Mouse (Mus musculus) CH12.LX (cell line): ENCODE data around the gene Serf2. TPM values are rescaled to one million over a fixed set of nuclear protein-coding genes. Genes with fewer than 3 reads are reported as not detected.

ENCODE experiments used
- DNase-seq: peaks from one replicate; pipeline ENCODE4 v3.0.0-alpha.2; 2013; ENCODE audit errors: extremely low read depth
- H3K27ac ChIP-seq: 2 replicates; pipeline ENCODE4 v1.5.1; 2012; ENCODE audit warnings: low read depth, mild to moderate bottlenecking, control low read depth, moderate library complexity; ENCODE audit not compliant: insufficient read depth
- H3K27me3 ChIP-seq: replicated peaks from 2 replicates; pipeline ENCODE3; 2012; ENCODE audit warnings: inconsistent platforms
- H3K36me3 ChIP-seq, 2 experiments: replicated peaks in 1 of 2; 2 replicates each; pipeline versions ENCODE3 to v1.6.1; 2012; ENCODE audit warnings: inconsistent platforms in 1 of 2, low read length in 1 of 2, mild to moderate bottlenecking in 1 of 2, mixed read lengths in 1 of 2, moderate library complexity in 1 of 2; ENCODE audit not compliant: control insufficient read depth in 1 of 2, insufficient read depth in 1 of 2
- H3K4me1 ChIP-seq, 2 experiments: 2 replicates each; pipeline ENCODE4 v1.6.1; 2012; ENCODE audit warnings: inconsistent platforms in 1 of 2, moderate library complexity in 1 of 2; ENCODE audit not compliant: insufficient read depth in 2 of 2, control insufficient read depth in 1 of 2
- H3K4me2 ChIP-seq: 2 replicates; pipeline ENCODE4 v1.6.1; 2012; ENCODE audit warnings: low read depth, mild to moderate bottlenecking, control low read depth; ENCODE audit not compliant: poor library complexity, insufficient read depth, severe bottlenecking
- H3K4me3 ChIP-seq, 3 experiments: fragments of 150-350 bp in 1 of 3; sonication (generic) in 1 of 3; replicated peaks in 1 of 3; 2 replicates each; pipeline versions ENCODE3 to v1.5.1; 2011 to 2012; ENCODE audit warnings: low read depth in 2 of 3, low read length in 2 of 3, mild to moderate bottlenecking in 2 of 3, moderate library complexity in 2 of 3, control low read depth in 1 of 3, improper control_type of control experiment in 1 of 3, inconsistent platforms in 1 of 3, mixed read lengths in 1 of 3; ENCODE audit not compliant: poor library complexity in 1 of 3
- H3K79me2 ChIP-seq: replicated peaks from 2 replicates; pipeline ENCODE4 v1.6.1; 2012; ENCODE audit warnings: mild to moderate bottlenecking, moderate library complexity; ENCODE audit not compliant: control insufficient read depth, poor library complexity, insufficient read depth, severe bottlenecking; ENCODE audit errors: extremely low read depth
- H3K9ac ChIP-seq: 2 replicates; pipeline ENCODE4 v1.6.1; 2012; ENCODE audit warnings: low read depth, mild to moderate bottlenecking, control low read depth, moderate library complexity; ENCODE audit not compliant: insufficient read depth
- H3K9me3 ChIP-seq: replicated peaks from 2 replicates; pipeline ENCODE3; 2012; ENCODE audit warnings: low read length, inconsistent platforms, mixed read lengths
- BHLHE40 ChIP-seq: IDR thresholded peaks from 2 replicates; pipeline ENCODE4 v1.6.1; 2011; ENCODE audit warnings: mild to moderate bottlenecking, low read depth, low read length, improper control_type of control experiment
- CHD1 ChIP-seq: IDR thresholded peaks from 2 replicates; pipeline ENCODE4 v1.6.1; 2012; ENCODE audit warnings: low read depth, low read length, improper control_type of control experiment, inconsistent platforms
- CHD2 ChIP-seq: IDR thresholded peaks from 2 replicates; pipeline ENCODE4 v1.6.1; 2011; ENCODE audit warnings: low read length, improper control_type of control experiment
- CTCF ChIP-seq, 2 experiments: IDR thresholded peaks in 1 of 2; conservative IDR thresholded peaks in 1 of 2; 2 replicates each; pipeline ENCODE4 v1.5.1; 2011 to 2012; ENCODE audit warnings: low read depth in 2 of 2, low read length in 2 of 2, improper control_type of control experiment in 1 of 2, inconsistent platforms in 1 of 2, mild to moderate bottlenecking in 1 of 2, moderate library complexity in 1 of 2
- E2F4 ChIP-seq: IDR thresholded peaks from 2 replicates; pipeline ENCODE4 v1.6.1; 2011; ENCODE audit warnings: low read depth, low read length, improper control_type of control experiment; ENCODE audit not compliant: insufficient replicate concordance
- ELF1 ChIP-seq: IDR thresholded peaks from 2 replicates; pipeline ENCODE4 v1.6.1; 2014; ENCODE audit warnings: low read depth, mild to moderate bottlenecking, inconsistent platforms, low read length, improper control_type of control experiment
- EP300 ChIP-seq: IDR thresholded peaks from 2 replicates; pipeline ENCODE4 v1.6.1; 2011; ENCODE audit warnings: low read length, improper control_type of control experiment
- ETS1 ChIP-seq: conservative IDR thresholded peaks from 2 replicates; pipeline ENCODE4 v1.6.1; 2012; ENCODE audit warnings: low read depth, mild to moderate bottlenecking, inconsistent platforms, low read length, improper control_type of control experiment, moderate library complexity
- HCFC1 ChIP-seq: IDR thresholded peaks from 2 replicates; pipeline ENCODE4 v1.6.1; 2012; ENCODE audit warnings: low read depth, mild to moderate bottlenecking, inconsistent platforms, low read length, improper control_type of control experiment
- IRF4 ChIP-seq: IDR thresholded peaks from 2 replicates; pipeline ENCODE4 v1.6.1; 2014; ENCODE audit warnings: low read depth, mild to moderate bottlenecking, inconsistent platforms, low read length, improper control_type of control experiment
- JUN ChIP-seq: IDR thresholded peaks from 2 replicates; pipeline ENCODE4 v1.6.1; 2011; ENCODE audit warnings: low read depth, mild to moderate bottlenecking, low read length, improper control_type of control experiment, moderate library complexity; ENCODE audit not compliant: insufficient read depth
- JUND ChIP-seq: conservative IDR thresholded peaks from 2 replicates; pipeline ENCODE4 v1.6.1; 2011; ENCODE audit warnings: low read depth, low read length, improper control_type of control experiment
- MAFK ChIP-seq: IDR thresholded peaks from 2 replicates; pipeline ENCODE4 v1.6.1; 2011; ENCODE audit warnings: low read length, improper control_type of control experiment; ENCODE audit not compliant: insufficient replicate concordance
- MAX ChIP-seq: IDR thresholded peaks from 2 replicates; pipeline ENCODE4 v1.6.1; 2011; ENCODE audit warnings: low read length, improper control_type of control experiment
- MAZ ChIP-seq: IDR thresholded peaks from 2 replicates; pipeline ENCODE4 v1.6.1; 2012; ENCODE audit warnings: low read depth, mild to moderate bottlenecking, inconsistent platforms, low read length, improper control_type of control experiment, moderate library complexity
- MEF2A ChIP-seq: IDR thresholded peaks from 2 replicates; pipeline ENCODE4 v1.6.1; 2014; ENCODE audit warnings: low read depth, mild to moderate bottlenecking, inconsistent platforms, low read length, improper control_type of control experiment, borderline replicate concordance
- MXI1 ChIP-seq: IDR thresholded peaks from 2 replicates; pipeline ENCODE4 v1.6.1; 2011; ENCODE audit warnings: mild to moderate bottlenecking, low read depth, low read length, improper control_type of control experiment
- MYC ChIP-seq: IDR thresholded peaks from 2 replicates; pipeline ENCODE4 v1.6.1; 2011; ENCODE audit warnings: low read depth, mild to moderate bottlenecking, improper control_type of control experiment, low read length
- NELFE ChIP-seq: IDR thresholded peaks from 2 replicates; pipeline ENCODE4 v1.6.1; 2011; ENCODE audit warnings: low read depth, low read length, improper control_type of control experiment
- NRF1 ChIP-seq: IDR thresholded peaks from 2 replicates; pipeline ENCODE4 v1.6.1; 2014; ENCODE audit warnings: low read depth, mild to moderate bottlenecking, inconsistent platforms, low read length, improper control_type of control experiment, moderate library complexity
- PAX5 ChIP-seq: IDR thresholded peaks from 2 replicates; pipeline ENCODE4 v1.6.1; 2012; ENCODE audit warnings: low read length, inconsistent platforms, mixed read lengths
- POLR2A ChIP-seq: IDR thresholded peaks from 2 replicates; pipeline ENCODE4 v1.6.1; 2011; ENCODE audit warnings: low read depth, mild to moderate bottlenecking, improper control_type of control experiment, low read length
- POLR2AphosphoS2 ChIP-seq: IDR thresholded peaks from 2 replicates; pipeline ENCODE4 v1.6.1; 2011; ENCODE audit warnings: low read depth, low read length, improper control_type of control experiment
- RAD21 ChIP-seq: IDR thresholded peaks from 2 replicates; pipeline ENCODE4 v1.6.1; 2011; ENCODE audit warnings: low read depth, mild to moderate bottlenecking, low read length, improper control_type of control experiment, moderate library complexity
- SMC3 ChIP-seq: IDR thresholded peaks from 2 replicates; pipeline ENCODE4 v1.6.1; 2011; ENCODE audit warnings: low read depth, low read length, improper control_type of control experiment
- TBP ChIP-seq: conservative IDR thresholded peaks from 2 replicates; pipeline ENCODE4 v1.6.1; 2011; ENCODE audit warnings: low read depth, low read length, improper control_type of control experiment
- USF1 ChIP-seq: IDR thresholded peaks from 2 replicates; pipeline ENCODE4 v1.6.1; 2014; ENCODE audit warnings: low read depth, mild to moderate bottlenecking, inconsistent platforms, low read length, improper control_type of control experiment
- ZC3H11A ChIP-seq: IDR thresholded peaks from 2 replicates; pipeline ENCODE4 v1.6.1; 2012; ENCODE audit warnings: low read depth, mild to moderate bottlenecking, inconsistent platforms, low read length, improper control_type of control experiment
- ZKSCAN1 ChIP-seq: IDR thresholded peaks from 2 replicates; pipeline ENCODE4 v1.6.1; 2012; ENCODE audit warnings: low read depth, inconsistent platforms, low read length, improper control_type of control experiment, borderline replicate concordance
- ZMIZ1 ChIP-seq: IDR thresholded peaks from 2 replicates; pipeline ENCODE4 v1.6.1; 2012; ENCODE audit warnings: low read depth, mild to moderate bottlenecking, inconsistent platforms, low read length, improper control_type of control experiment
- ZNF384 ChIP-seq: IDR thresholded peaks from 2 replicates; pipeline ENCODE4 v1.6.1; 2012; ENCODE audit warnings: low read depth, low read length, improper control_type of control experiment, inconsistent platforms
- dilution Hi-C: fragments of 300-500 bp; cut with MboI; formaldehyde crosslinking; loops from 2 replicates; pipeline ENCODE4 v1.14.3; 2020; ENCODE audit warnings: low sequenced_read_pairs; ENCODE audit not compliant: extremely low pct_unique_long_range_greater_than_20kb, extremely low pct_ligation_motif_present
- in situ Hi-C: fragments of 300-500 bp; cut with MboI; formaldehyde crosslinking; loops from 3 replicates; pipeline ENCODE4 v1.14.3; 2019; ENCODE audit warnings: low sequenced_read_pairs, low pct_ligation_motif_present, low pct_unique_long_range_greater_than_20kb, mixed read lengths
- polyA plus RNA-seq: library from polyadenylated mRNA; unstranded; fragments of >175 nt; gene quantifications from 2 replicates; pipeline ENCODE4 v1.2.1, GENCODE M21; 2012; ENCODE audit warnings: low read depth; ENCODE audit not compliant: insufficient read length
- total RNA-seq, 2 experiments: library from RNA; depleted of rRNA; stranded (reverse); fragments of 300-350 nt in 1 of 2; fragments of >200 nt in 1 of 2; gene quantifications; 2 replicates each; pipeline ENCODE4 v1.2.3; 2012 to 2014

The Serf2 gene
- total and polyA plus RNA-seq, 3 experiments: 116 to 222 (median 164) TPM

DNA sequence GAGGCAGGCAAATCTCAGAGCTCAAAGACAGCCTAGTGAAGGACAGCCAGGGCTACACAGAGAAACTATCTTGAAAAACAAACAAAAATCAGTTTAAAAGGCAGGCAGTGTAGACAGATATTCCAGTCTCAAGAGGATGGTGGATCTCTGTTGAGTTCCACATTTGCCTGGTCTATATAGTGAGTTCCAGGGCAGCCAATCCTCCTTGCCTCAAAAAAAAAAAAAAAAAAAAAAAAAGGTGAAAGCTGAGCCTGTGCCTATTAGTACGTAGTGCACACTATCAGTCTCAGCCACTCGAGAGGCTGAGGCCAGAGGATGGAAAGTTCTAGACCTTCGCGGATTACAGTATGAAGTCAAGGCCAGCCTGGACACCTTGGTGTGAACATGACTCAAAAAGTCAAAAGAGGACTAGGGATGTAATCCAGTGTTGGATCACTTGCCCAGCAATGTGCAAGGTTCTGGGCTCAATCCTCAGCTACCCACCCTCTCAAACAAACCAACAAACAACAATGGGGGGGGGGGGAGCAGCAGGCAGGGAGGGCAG lies 36.1 kb upstream of the Serf2 start:
- Histone ChIP-seq H3K27me3 (no peaks in the 10 kb centered on the region), H3K4me3 (peak overlapping the region; percentile 78 to 96 (median 79)), H3K27ac (peak overlapping the region; percentile 72), H3K4me1 (peaks cover 0 to 35% of the 10 kb centered on the region in 2 experiments; a peak in 3 of 4 replicates), H3K9me3 (no peaks in the 10 kb centered on the region), H3K79me2 (peaks cover 41% of the 10 kb centered on the region), H3K4me2 (peak overlapping the region; percentile 37), H3K36me3 (peaks cover 5 to 21% of the 10 kb centered on the region in 2 experiments), H3K9ac (peak overlapping the region; percentile 65)
- in situ Hi-C loops (no loop called here), dilution Hi-C loops (no loop called here)
- DNase-seq: peak; percentile 42
- TF ChIP-seq POLR2A: no peak
- peak; percentile 73; the same call in 1 of the 2 replicates for TF ChIP-seq CHD1
- TF ChIP-seq ZNF384: peak; percentile 92
- TF ChIP-seq MYC: no peak
- TF ChIP-seq ETS1: no peak

DNA sequence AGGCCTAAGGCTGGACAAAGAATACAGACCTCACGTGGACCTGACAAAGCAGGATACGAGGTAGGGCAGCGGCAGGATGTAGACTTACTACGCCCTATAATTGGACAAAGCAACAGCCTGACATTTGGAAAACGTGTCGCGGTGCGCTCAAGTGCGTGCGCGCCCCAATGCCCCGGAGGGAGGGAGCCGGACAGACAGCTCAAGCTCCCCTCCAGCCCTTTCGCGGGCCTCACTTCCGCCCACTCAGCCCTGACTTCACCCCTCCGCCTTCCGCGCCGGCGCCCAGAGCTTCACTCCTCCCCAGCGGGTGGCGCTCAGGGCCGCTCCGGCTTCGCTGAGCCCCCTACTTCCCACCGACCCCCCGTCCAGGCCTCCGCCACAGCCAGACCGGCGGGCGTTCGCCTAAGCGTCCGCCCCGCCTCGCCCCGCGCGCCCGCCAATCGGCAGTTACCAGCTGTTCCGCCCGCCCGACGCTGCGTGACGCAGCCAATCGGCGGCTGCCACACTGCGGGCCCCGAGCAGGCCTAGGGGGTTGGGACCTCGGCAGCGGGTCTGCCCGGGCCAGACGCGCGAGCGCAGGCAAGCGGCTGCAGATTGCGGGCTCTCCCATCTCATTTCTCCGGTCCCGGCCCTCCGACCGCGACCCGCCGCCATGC lies 35.5 kb upstream of the Serf2 start, which contains the start of the genes Pdia3 and Catsper2:
Gene Pdia3 (plus strand): TSS at position 389 of the 656 bp plus-strand sequence.
Gene Catsper2 (minus strand): TSS at position 406 of the 656 bp plus-strand sequence.
- H3K27ac ChIP-seq: peak within 1 kb of the TSS; percentile 85
- dilution Hi-C loops: no loop called here
- H3K4me2 ChIP-seq: peak within 1 kb of the TSS; percentile 62
- in situ Hi-C loops: no loop called here
- H3K4me3 ChIP-seq: peak within 1 kb of the TSS; percentile 79 to 96 (median 94)
- no peaks in the 10 kb centered on the region for H3K9me3 ChIP-seq
- peaks cover 5 to 27% of the 10 kb centered on the region in 2 experiments for H3K36me3 ChIP-seq
- no peaks in the 10 kb centered on the region for H3K27me3 ChIP-seq
- H3K79me2 ChIP-seq: peaks cover 47% of the 10 kb centered on the region
- peak; percentile 88 for DNase-seq
- peaks cover 3 to 41% of the 10 kb centered on the region in 2 experiments; a peak in 3 of 4 replicates for H3K4me1 ChIP-seq
- H3K9ac ChIP-seq: peak within 1 kb of the TSS; percentile 96
- TF ChIP-seq CTCF (conservative IDR thresholded peaks at IDR 0.05 in 1 of 2, IDR thresholded peaks at IDR 0.05 in 1 of 2; ENCODE audit: low read depth in 2 of 2, low read length in 2 of 2) (peak in 1 of 2 experiments; percentile 49; a peak in 2 of 4 replicates), ZNF384 (no peak), MXI1 (peak; percentile 80), POLR2A (peak; percentile 95), BHLHE40 (peak; percentile 61), MAFK (no peak), RAD21 (peak; percentile 13; the same call in 1 of the 2 replicates), NRF1 (peak; percentile 72), POLR2AphosphoS2 (0 out of 2 replicates have a peak, but pooled peaks have one; percentile 61), HCFC1 (peak; percentile 72), USF1 (no peak), CHD2 (peak; percentile 53; the same call in 1 of the 2 replicates), EP300 (no peak), SMC3 (peak; percentile 13; the same call in 1 of the 2 replicates), JUN (no peak), NELFE (peak; percentile 93), ZMIZ1 (peak; percentile 96), IRF4 (0 out of 2 replicates have a peak, but pooled peaks have one; percentile 3), MAX (peak; percentile 67; the same call in 1 of the 2 replicates), ZKSCAN1 (no peak), TBP (peak; percentile 78), JUND (no peak), PAX5 (no peak), CHD1 (no peak), ZC3H11A (no peak), MEF2A (no peak), E2F4 (no peak), MAZ (no peak), ELF1 (peak; percentile 90)
